Mouse (Mus musculus): Measurements from ENCODE around the gene Casp9.

GRCm38 (mm10) chr4:141791486-141791885, 1.9 kb upstream of the Casp9 start:
- TF ChIP-seq CTCF (IDR thresholded peaks at IDR 0.05; ENCODE audit: extremely low read depth, insufficient read depth, low read length) (no peak), POLR2A (IDR thresholded peaks at IDR 0.05; ENCODE audit: extremely low read depth, insufficient read depth, low read length) (no peak)

Measured in cortical plate, adult 2 months (tissue).